Mouse (Mus musculus): ENCODE results near the gene Ntm.

Gene Ntm

GRCm38 (mm10) chr9:29130316-29130715 lies 832.6 kb downstream of the Ntm start:
- DNase-seq (ENCODE audit: low spot score) = no peak

GRCm38 (mm10) chr9:29128416-29128815 lies 834.5 kb downstream of the Ntm start:
- no peak for DNase-seq (ENCODE audit: low spot score)

DNA sequence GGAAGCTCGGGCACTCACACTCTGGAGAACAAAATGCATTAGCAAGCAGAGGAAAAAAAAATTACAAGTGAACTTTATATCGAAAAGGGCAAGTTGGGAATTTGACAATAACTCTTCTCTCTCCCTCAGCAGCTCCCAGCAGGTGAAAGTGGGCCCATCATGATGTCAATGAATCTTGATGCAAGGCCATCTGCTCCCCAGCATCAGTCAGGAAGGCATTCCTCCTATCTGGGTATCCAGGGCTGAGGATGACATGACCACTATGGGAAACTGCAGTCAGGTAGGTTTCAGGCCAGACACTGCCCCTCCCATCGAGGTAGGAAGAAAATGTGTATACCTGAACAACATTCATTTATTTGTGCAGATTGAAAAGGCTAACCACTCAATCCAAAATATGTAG lies 838.5 kb downstream of the Ntm start:
- no peak for DNase-seq (ENCODE audit: low spot score)

- DNase-seq (ENCODE audit: low spot score) = no peak
These were observed 839.1 kb downstream of the Ntm start for GRCm38 (mm10) chr9:29123828-29124227.

- DNase-seq (ENCODE audit: low spot score) = no peak
These were observed 845.3 kb downstream of the Ntm start for GRCm38 (mm10) chr9:29117561-29118112.

DNA sequence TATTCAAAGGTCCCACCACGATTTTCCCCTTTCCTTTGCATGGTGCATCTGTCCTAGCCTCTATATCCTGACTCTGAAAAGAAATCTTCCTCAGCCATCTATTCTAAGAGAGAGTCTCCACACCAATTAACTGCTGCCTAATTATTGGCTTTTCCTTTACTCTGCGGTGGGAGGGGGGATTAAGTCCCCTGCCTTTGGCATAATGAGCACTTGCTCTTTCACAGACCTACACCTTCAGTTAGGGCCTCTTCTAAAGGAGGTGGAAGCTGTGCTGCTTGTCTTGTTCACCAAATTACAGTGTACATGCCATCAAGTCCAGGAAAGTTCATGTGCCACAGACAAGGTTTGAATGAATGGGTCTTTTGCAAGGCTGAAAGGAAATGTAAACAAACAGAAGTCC lies 847.6 kb downstream of the Ntm start:
- no peak for DNase-seq (ENCODE audit: low spot score)

GRCm38 (mm10) chr9:29106771-29107170 lies 856.2 kb downstream of the Ntm start:
- no peak for DNase-seq (ENCODE audit: low spot score)

- DNase-seq (ENCODE audit: low spot score) = no peak
These were observed 858.5 kb downstream of the Ntm start for GRCm38 (mm10) chr9:29104442-29104841.

- DNase-seq (ENCODE audit: low spot score) = no peak
These were observed 858.9 kb downstream of the Ntm start for GRCm38 (mm10) chr9:29103993-29104392.

DNA sequence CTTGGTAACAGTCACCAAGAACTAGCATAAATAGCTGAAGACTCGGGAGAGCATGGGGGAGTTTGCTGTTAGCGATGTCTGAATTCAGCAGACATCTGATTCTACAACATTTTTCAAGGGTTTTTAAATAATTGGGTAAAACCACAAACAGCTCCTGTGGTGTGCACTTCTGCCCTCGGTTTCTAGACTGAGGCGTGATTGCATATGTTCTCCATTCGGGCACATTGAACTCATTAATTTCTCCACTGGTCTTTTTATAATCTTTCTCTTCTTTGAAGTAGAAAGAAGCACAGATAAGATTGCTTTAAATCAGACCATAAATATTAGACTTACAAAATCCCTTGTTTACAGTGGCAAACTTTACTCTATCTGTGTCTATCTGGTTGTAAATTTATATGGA lies 862.3 kb downstream of the Ntm start:
- DNase-seq (ENCODE audit: low spot score) = no peak

- DNase-seq (ENCODE audit: low spot score) = no peak
These were observed 870.5 kb downstream of the Ntm start for GRCm38 (mm10) chr9:29092443-29092842.

- no peak for DNase-seq (ENCODE audit: low spot score)
These were observed 874.3 kb downstream of the Ntm start for GRCm38 (mm10) chr9:29088657-29089056.

- DNase-seq (ENCODE audit: low spot score) = no peak
These were observed 875.3 kb downstream of the Ntm start for GRCm38 (mm10) chr9:29087656-29088055.

- no peak for DNase-seq (ENCODE audit: low spot score)
These were observed 875.8 kb downstream of the Ntm start for GRCm38 (mm10) chr9:29087171-29087570.

GRCm38 (mm10) chr9:29075924-29076577 lies 886.9 kb downstream of the Ntm start:
- no peak for DNase-seq (ENCODE audit: low spot score)

- no peak for DNase-seq (ENCODE audit: low spot score)
These were observed 887.7 kb downstream of the Ntm start for GRCm38 (mm10) chr9:29075243-29075642.

DNA sequence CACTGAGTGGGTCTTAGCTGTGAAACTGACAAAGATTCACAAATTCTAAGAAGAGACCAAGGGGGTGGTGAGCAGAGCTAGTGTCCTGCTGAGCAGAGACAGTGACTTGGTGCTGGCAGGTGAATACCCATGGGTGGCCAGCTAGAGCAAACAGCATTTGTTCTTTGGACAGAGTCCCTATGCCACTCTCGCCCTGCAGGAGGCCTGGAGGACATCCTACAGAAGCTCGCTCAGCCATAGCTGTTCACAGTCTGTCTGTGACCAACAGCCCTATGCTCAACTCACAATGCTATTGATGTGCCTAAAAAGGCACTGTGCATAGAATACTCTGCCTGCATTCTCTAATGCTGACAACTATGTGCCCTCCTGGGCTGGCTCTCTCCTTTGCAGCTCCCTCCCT lies 888.4 kb downstream of the Ntm start:
- DNase-seq (ENCODE audit: low spot score) = no peak

- no peak for DNase-seq (ENCODE audit: low spot score)
These were observed 890.9 kb downstream of the Ntm start for GRCm38 (mm10) chr9:29071997-29072396.

GRCm38 (mm10) chr9:29067572-29067971 lies 895.4 kb downstream of the Ntm start:
- no peak for DNase-seq (ENCODE audit: low spot score)

DNA sequence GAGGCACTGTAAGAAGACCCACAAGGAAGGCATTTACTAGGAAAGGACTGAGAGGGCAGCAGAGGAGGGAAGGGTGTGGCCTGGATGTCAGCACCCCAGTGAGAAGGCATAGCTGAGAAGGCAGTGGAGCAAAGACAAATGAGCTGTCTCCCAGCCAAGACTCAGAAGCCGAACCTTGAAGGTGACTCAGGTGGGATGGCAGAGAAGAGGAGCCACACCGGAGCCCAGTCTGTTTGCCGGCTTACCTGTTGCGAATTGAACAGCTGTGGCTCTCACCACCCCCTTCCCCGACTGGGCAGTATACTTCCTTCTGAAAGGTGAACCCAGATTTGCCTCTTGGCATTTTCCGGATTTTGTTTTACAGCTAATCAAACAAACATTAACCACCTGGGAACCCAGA lies 902.6 kb downstream of the Ntm start:
- no peak for DNase-seq (ENCODE audit: low spot score)

- no peak for DNase-seq (ENCODE audit: low spot score)
These were observed 904.1 kb downstream of the Ntm start for GRCm38 (mm10) chr9:29058811-29059210.

DNA sequence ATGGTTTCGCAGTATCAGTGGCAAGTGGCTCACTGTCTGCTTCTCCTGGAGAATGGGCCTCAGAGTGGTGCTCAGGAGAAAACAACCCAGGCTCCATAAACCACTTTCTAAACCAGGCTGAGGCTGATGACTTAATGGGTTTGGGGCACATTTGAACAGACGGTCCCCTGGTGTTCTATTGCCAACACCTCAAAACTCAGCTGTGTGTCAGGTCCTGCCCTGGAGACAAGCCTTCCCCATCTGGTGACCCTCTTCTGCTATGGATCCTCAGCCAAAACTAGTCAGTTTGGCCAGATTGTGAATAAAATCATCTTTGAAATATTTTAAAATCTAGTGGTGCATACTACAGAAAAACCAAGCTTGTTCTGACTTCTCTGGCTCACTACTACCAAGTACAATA lies 907.3 kb downstream of the Ntm start:
- DNase-seq (ENCODE audit: low spot score) = no peak

DNA sequence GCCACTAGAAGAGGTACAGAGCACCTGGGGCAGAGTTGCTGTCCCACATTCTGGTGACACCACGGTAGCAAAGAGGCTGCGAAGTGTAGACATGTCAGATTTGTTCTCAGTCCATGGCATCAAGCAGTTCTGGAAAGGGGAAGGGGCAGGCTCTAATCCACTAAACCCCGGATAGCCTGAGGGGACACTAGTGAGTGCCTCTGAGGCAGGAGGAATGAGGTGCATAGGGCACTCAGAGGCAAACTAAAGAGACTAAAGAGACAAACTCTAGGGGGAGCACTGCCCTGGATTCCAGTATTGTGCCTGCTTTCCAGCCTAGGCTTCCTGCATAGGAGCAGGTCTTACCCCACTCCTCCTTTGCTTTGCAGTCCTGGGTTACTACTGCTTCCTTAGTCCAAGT lies 926.5 kb downstream of the Ntm start:
- DNase-seq (ENCODE audit: low spot score) = no peak

GRCm38 (mm10) chr9:29036058-29036457 lies 926.9 kb downstream of the Ntm start:
- no peak for DNase-seq (ENCODE audit: low spot score)

Measured in ovary, postnatal 10 days (tissue).